Mouse (Mus musculus) small intestine, adult 2 months (tissue): Measurements from ENCODE around the gene Slc3a1.

Experiments
- CTCF ChIP-seq: fragments of 200-500 bp; IDR thresholded peaks from 2 replicates; pipeline ENCODE4 v1.5.1; 2012; ENCODE audit warnings: low read depth, mild to moderate bottlenecking, control low read depth, inconsistent platforms, low read length, moderate library complexity, mixed read lengths; ENCODE audit not compliant: insufficient replicate concordance, insufficient read length; ENCODE audit errors: extremely low read depth
- POLR2A ChIP-seq: fragments of 200-500 bp; IDR thresholded peaks from 2 replicates; pipeline ENCODE4 v1.6.1; 2012; ENCODE audit warnings: low read depth, mild to moderate bottlenecking, control low read depth, inconsistent platforms, low read length, moderate library complexity

DNA sequence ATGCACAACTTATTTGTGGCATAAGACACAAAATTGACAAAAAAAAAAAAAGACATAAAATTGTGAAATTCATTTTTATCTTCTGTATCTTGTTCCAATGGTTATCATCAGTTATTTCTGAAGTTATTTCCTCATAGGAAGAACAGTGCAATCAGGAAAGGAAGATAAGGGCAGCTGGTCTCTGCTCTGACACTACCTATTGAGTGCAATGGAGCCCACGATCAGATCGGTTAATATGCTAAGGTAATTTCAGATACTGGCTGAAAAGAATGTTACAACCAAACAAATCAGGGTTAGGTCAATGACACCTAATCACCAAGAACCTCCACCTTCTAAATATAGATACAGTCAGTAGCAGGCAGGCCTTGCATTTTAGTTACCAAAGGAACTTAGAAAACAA, 57.2 kb downstream of the Slc3a1 start:
- no peak for TF ChIP-seq POLR2A
- no peak for TF ChIP-seq CTCF
